Mouse (Mus musculus) MEL (cell line): Measurements from ENCODE around the gene Zfp874b. TPM values are rescaled to one million over a fixed set of nuclear protein-coding genes. Genes with fewer than 3 reads are reported as not detected.
A peak's percentile ranks its signal among the peaks of the same experiment; 100 is the strongest.

ENCODE experiments used
- DNase-seq: peaks from one replicate; pipeline ENCODE4 v3.0.0; 2011; ENCODE audit warnings: low read depth, low spot score
- H3K27ac ChIP-seq: 2 replicates; pipeline ENCODE4 v1.5.1; 2012; ENCODE audit warnings: low read depth, mild to moderate bottlenecking, control low read depth, low read length, moderate library complexity; ENCODE audit not compliant: control insufficient read depth
- H3K27me3 ChIP-seq, 2 experiments: fragments of 150-350 bp in 1 of 2; sonication (generic) in 1 of 2; 2 replicates each; pipeline ENCODE4 v1.6.1; 2012; ENCODE audit warnings: low read length in 2 of 2, mild to moderate bottlenecking in 2 of 2, improper control_type of control experiment in 1 of 2, moderate library complexity in 1 of 2; ENCODE audit not compliant: insufficient read depth in 2 of 2, control insufficient read depth in 1 of 2
- H3K36me3 ChIP-seq, 2 experiments: 2 replicates each; pipeline ENCODE4 v1.6.1; 2012 to 2014; ENCODE audit warnings: low read length in 2 of 2, improper control_type of control experiment in 1 of 2, inconsistent platforms in 1 of 2, mild to moderate bottlenecking in 1 of 2; ENCODE audit not compliant: insufficient read depth in 2 of 2, control insufficient read depth in 1 of 2
- H3K4me1 ChIP-seq, 2 experiments: fragments of 150-350 bp in 1 of 2; sonication (generic) in 1 of 2; 2 replicates each; pipeline ENCODE4 v1.6.1; 2012; ENCODE audit warnings: low read length in 2 of 2, improper control_type of control experiment in 1 of 2, mild to moderate bottlenecking in 1 of 2; ENCODE audit not compliant: insufficient read depth in 2 of 2, control insufficient read depth in 1 of 2
- H3K4me3 ChIP-seq, 2 experiments: fragments of 150-350 bp in 1 of 2; sonication (generic) in 1 of 2; 2 replicates each; pipeline ENCODE4 v1.5.1; 2012; ENCODE audit warnings: low read depth in 2 of 2, low read length in 2 of 2, mild to moderate bottlenecking in 2 of 2, moderate library complexity in 2 of 2, control low read depth in 1 of 2, improper control_type of control experiment in 1 of 2; ENCODE audit not compliant: control insufficient read depth in 1 of 2, insufficient read depth in 1 of 2
- H3K79me2 ChIP-seq: 2 replicates; pipeline ENCODE4 v1.6.1; 2012; ENCODE audit warnings: mild to moderate bottlenecking, low read length, moderate library complexity; ENCODE audit not compliant: control insufficient read depth, poor library complexity, insufficient read depth
- H3K9ac ChIP-seq: 2 replicates; pipeline ENCODE4 v1.6.1; 2012; ENCODE audit warnings: low read depth, mild to moderate bottlenecking, control low read depth, low read length, moderate library complexity; ENCODE audit not compliant: control insufficient read depth, poor library complexity, severe bottlenecking
- H3K9me3 ChIP-seq: fragments of 150-350 bp; sonication (generic); replicated peaks from 2 replicates; pipeline ENCODE4 v1.6.1; 2012; ENCODE audit warnings: mild to moderate bottlenecking, low read length, improper control_type of control experiment, moderate library complexity; ENCODE audit not compliant: insufficient read depth
- BHLHE40 ChIP-seq: IDR thresholded peaks from 2 replicates; pipeline ENCODE4 v1.6.1; 2012; ENCODE audit warnings: low read depth, mild to moderate bottlenecking, inconsistent platforms, low read length, improper control_type of control experiment, borderline replicate concordance
- CHD1 ChIP-seq: IDR thresholded peaks from 2 replicates; pipeline ENCODE4 v1.6.1; 2012; ENCODE audit warnings: low read depth, mild to moderate bottlenecking, inconsistent platforms, low read length, improper control_type of control experiment
- E2F4 ChIP-seq: IDR thresholded peaks from 2 replicates; pipeline ENCODE4 v1.6.1; 2011; ENCODE audit warnings: low read depth, low read length, improper control_type of control experiment, borderline replicate concordance
- ELF1 ChIP-seq: IDR thresholded peaks from 2 replicates; pipeline ENCODE4 v1.6.1; 2014; ENCODE audit warnings: low read depth, mild to moderate bottlenecking, inconsistent platforms, low read length, improper control_type of control experiment, moderate library complexity
- EP300 ChIP-seq, 2 experiments: IDR thresholded peaks; 2 replicates each; pipeline ENCODE4 v1.6.1; 2011; ENCODE audit warnings: improper control_type of control experiment in 2 of 2, low read length in 2 of 2, low read depth in 1 of 2, mild to moderate bottlenecking in 1 of 2
- ETS1 ChIP-seq: IDR thresholded peaks from 2 replicates; pipeline ENCODE4 v1.6.1; 2012; ENCODE audit warnings: low read depth, mild to moderate bottlenecking, inconsistent platforms, low read length, improper control_type of control experiment, moderate library complexity
- GABPA ChIP-seq: IDR thresholded peaks from 2 replicates; pipeline ENCODE4 v1.6.1; 2012; ENCODE audit warnings: low read depth, mild to moderate bottlenecking, inconsistent platforms, low read length, improper control_type of control experiment, moderate library complexity
- HCFC1 ChIP-seq: IDR thresholded peaks from 2 replicates; pipeline ENCODE4 v1.6.1; 2012; ENCODE audit warnings: low read depth, mild to moderate bottlenecking, inconsistent platforms, low read length, improper control_type of control experiment, moderate library complexity
- JUND ChIP-seq: IDR thresholded peaks from 2 replicates; pipeline ENCODE4 v1.6.1; 2011; ENCODE audit warnings: low read depth, mild to moderate bottlenecking, improper control_type of control experiment, low read length
- KAT2A ChIP-seq: conservative IDR thresholded peaks from 2 replicates; pipeline ENCODE4 v1.6.1; 2012; ENCODE audit warnings: low read depth, low read length, improper control_type of control experiment, inconsistent platforms
- MAFK ChIP-seq: IDR thresholded peaks from 2 replicates; pipeline ENCODE4 v1.6.1; 2011; ENCODE audit warnings: low read depth, mild to moderate bottlenecking, low read length, improper control_type of control experiment, borderline replicate concordance
- MAX ChIP-seq: IDR thresholded peaks from 2 replicates; pipeline ENCODE4 v1.6.1; 2011; ENCODE audit warnings: low read length, improper control_type of control experiment
- MAZ ChIP-seq: IDR thresholded peaks from 2 replicates; pipeline ENCODE4 v1.6.1; 2012; ENCODE audit warnings: low read depth, mild to moderate bottlenecking, inconsistent platforms, low read length, improper control_type of control experiment
- MEF2A ChIP-seq: IDR thresholded peaks from 2 replicates; pipeline ENCODE4 v1.6.1; 2014; ENCODE audit warnings: low read depth, mild to moderate bottlenecking, inconsistent platforms, low read length, improper control_type of control experiment; ENCODE audit not compliant: poor library complexity, insufficient replicate concordance, severe bottlenecking; ENCODE audit errors: extremely low read depth
- MXI1 ChIP-seq: IDR thresholded peaks from 2 replicates; pipeline ENCODE4 v1.6.1; 2011; ENCODE audit warnings: mild to moderate bottlenecking, low read depth, low read length, improper control_type of control experiment
- MYB ChIP-seq: IDR thresholded peaks from 2 replicates; pipeline ENCODE4 v1.6.1; 2011; ENCODE audit warnings: mild to moderate bottlenecking, low read depth, low read length, improper control_type of control experiment
- MYC ChIP-seq: IDR thresholded peaks from 2 replicates; pipeline ENCODE4 v1.6.1; 2011; ENCODE audit warnings: low read depth, mild to moderate bottlenecking, low read length, improper control_type of control experiment, moderate library complexity
- NELFE ChIP-seq: IDR thresholded peaks from 2 replicates; pipeline ENCODE4 v1.6.1; 2011; ENCODE audit warnings: low read depth, low read length, improper control_type of control experiment
- NRF1 ChIP-seq: IDR thresholded peaks from 2 replicates; pipeline ENCODE4 v1.6.1; 2014; ENCODE audit warnings: low read depth, mild to moderate bottlenecking, inconsistent platforms, low read length, improper control_type of control experiment, moderate library complexity; ENCODE audit not compliant: poor library complexity, insufficient read depth, severe bottlenecking
- POLR2A ChIP-seq, 2 experiments: IDR thresholded peaks; 2 replicates each; pipeline ENCODE4 v1.6.1; 2011 to 2012; ENCODE audit warnings: low read length in 2 of 2, mild to moderate bottlenecking in 2 of 2, control low read depth in 1 of 2, improper control_type of control experiment in 1 of 2, low read depth in 1 of 2, moderate library complexity in 1 of 2; ENCODE audit not compliant: control insufficient read depth in 1 of 2, insufficient read depth in 1 of 2, poor library complexity in 1 of 2
- POLR2AphosphoS2 ChIP-seq: IDR thresholded peaks from 2 replicates; pipeline ENCODE4 v1.6.1; 2011; ENCODE audit warnings: low read length, improper control_type of control experiment
- RAD21 ChIP-seq: IDR thresholded peaks from 2 replicates; pipeline ENCODE4 v1.6.1; 2011; ENCODE audit warnings: mild to moderate bottlenecking, low read depth, low read length, improper control_type of control experiment
- RCOR1 ChIP-seq: IDR thresholded peaks from 2 replicates; pipeline ENCODE4 v1.6.1; 2012; ENCODE audit warnings: low read depth, mild to moderate bottlenecking, inconsistent platforms, low read length, improper control_type of control experiment
- SIN3A ChIP-seq: IDR thresholded peaks from 2 replicates; pipeline ENCODE4 v1.6.1; 2012; ENCODE audit warnings: low read length, improper control_type of control experiment, inconsistent platforms
- SMC3 ChIP-seq: IDR thresholded peaks from 2 replicates; pipeline ENCODE4 v1.6.1; 2011; ENCODE audit warnings: low read depth, low read length, improper control_type of control experiment
- TAL1 ChIP-seq: IDR thresholded peaks from 2 replicates; pipeline ENCODE4 v1.6.1; 2012; ENCODE audit warnings: mild to moderate bottlenecking, inconsistent platforms, low read length, moderate library complexity, mixed read lengths
- TBP ChIP-seq: IDR thresholded peaks from 2 replicates; pipeline ENCODE4 v1.8.0; 2011; ENCODE audit warnings: low read depth, low read length, improper control_type of control experiment
- TCF12 ChIP-seq: IDR thresholded peaks from 2 replicates; pipeline ENCODE4 v1.6.1; 2014; ENCODE audit warnings: low read depth, mild to moderate bottlenecking, inconsistent platforms, low read length, improper control_type of control experiment, moderate library complexity
- USF1 ChIP-seq: IDR thresholded peaks from 2 replicates; pipeline ENCODE4 v1.6.1; 2014; ENCODE audit warnings: low read depth, mild to moderate bottlenecking, inconsistent platforms, low read length, improper control_type of control experiment, moderate library complexity
- ZKSCAN1 ChIP-seq: IDR thresholded peaks from 2 replicates; pipeline ENCODE4 v1.6.1; 2012; ENCODE audit warnings: low read depth, mild to moderate bottlenecking, inconsistent platforms, low read length, improper control_type of control experiment, moderate library complexity
- ZMIZ1 ChIP-seq: IDR thresholded peaks from 2 replicates; pipeline ENCODE4 v1.6.1; 2012; ENCODE audit warnings: low read depth, mild to moderate bottlenecking, inconsistent platforms, low read length, improper control_type of control experiment, moderate library complexity
- ZNF384 ChIP-seq: IDR thresholded peaks from 2 replicates; pipeline ENCODE4 v1.6.1; 2012; ENCODE audit warnings: low read depth, mild to moderate bottlenecking, inconsistent platforms, low read length, improper control_type of control experiment
- polyA plus RNA-seq, 2 experiments: library from polyadenylated mRNA; stranded (reverse) in 1 of 2; unstranded in 1 of 2; fragments of >175 nt in 1 of 2; fragments of >200 nt in 1 of 2; gene quantifications; 2 replicates each; pipeline versions ENCODE4 v1.2.1 to v1.2.4; 2012; ENCODE audit warnings: low replicate concordance in 2 of 2, low read depth in 1 of 2; ENCODE audit not compliant: insufficient read length in 2 of 2, insufficient read depth in 1 of 2, missing spikeins in 1 of 2
- total RNA-seq: library from RNA; depleted of rRNA; stranded (reverse); fragments of 300-350 nt; gene quantifications from 2 replicates; pipeline ENCODE4 v1.2.3, GENCODE M21; 2012; rRNA removed

Zfp874b gene
- total RNA-seq (4.4 and 4.9 TPM in 2 replicates), polyA plus RNA-seq (1 to 10 TPM in 1 of 2 experiments, not detected in 1; 3.5 TPM)

DNA sequence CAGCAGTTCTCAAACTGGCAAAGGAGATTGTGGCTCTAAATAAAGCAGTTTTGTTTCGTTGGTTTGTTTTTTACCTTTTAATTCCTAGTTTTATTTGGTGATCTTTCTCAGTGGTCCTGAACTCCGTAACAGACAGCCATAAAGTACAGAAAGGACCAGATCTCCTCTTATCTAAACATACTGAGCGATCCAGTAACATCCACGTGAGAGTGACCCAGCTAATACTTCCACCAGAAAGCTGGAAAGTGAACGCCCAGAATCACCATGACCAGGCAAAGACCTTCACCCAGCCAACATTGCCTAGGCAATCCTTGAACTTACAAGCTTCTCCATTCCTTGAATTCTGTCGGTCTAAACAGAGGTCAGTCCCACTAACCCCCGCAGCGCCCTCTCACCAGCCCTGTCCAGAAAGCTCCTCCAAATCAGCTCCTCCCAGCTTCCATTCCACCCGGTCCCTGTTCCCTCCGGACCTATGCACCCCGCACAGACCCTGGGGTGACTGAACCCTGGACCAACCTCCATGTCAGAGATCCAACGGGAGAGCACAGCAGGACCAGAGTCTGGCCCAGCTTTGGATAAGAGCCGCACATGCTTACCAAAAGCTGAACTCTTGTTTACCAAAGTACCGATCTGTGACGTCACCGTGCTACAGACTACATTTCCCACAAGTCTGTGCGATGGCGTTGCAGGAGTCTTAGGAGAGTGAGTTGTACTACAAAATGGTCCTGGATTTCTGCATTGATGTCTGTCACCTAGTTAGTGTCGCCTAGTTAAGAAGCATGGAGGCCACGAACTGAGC lies at the start of gene Zfp874b:
Gene Zfp874b (minus strand): TSS at position 634 of the 799 bp plus-strand sequence.
- TF ChIP-seq TAL1 (no peak), MAZ (no peak), ELF1 (peak; percentile 69), RAD21 (no peak), MAX (peak; percentile 89), MAFK (no peak), USF1 (0 out of 2 replicates have a peak, but pooled peaks have one; percentile 20), SIN3A (peak; percentile 99), KAT2A (peak; percentile 68; the same call in 1 of the 2 replicates), NELFE (peak; percentile 52), NRF1 (peak; percentile 47; the same call in 1 of the 2 replicates), RCOR1 (no peak), TCF12 (peak; percentile 53; the same call in 1 of the 2 replicates), POLR2A (IDR thresholded peaks at IDR 0.05; ENCODE audit: control insufficient read depth in 1 of 2, insufficient read depth in 1 of 2, low read depth in 1 of 2, low read length in 2 of 2, poor library complexity in 1 of 2) (peak; percentile 49 to 60; a peak in 1 of 4 replicates), ETS1 (peak; percentile 46; the same call in 1 of the 2 replicates), ZKSCAN1 (no peak), JUND (no peak), SMC3 (no peak), CHD1 (no peak), GABPA (no peak), MYC (peak; percentile 79), POLR2AphosphoS2 (peak; percentile 45; the same call in 1 of the 2 replicates), MXI1 (peak; percentile 98), HCFC1 (peak; percentile 93), TBP (peak; percentile 51; the same call in 1 of the 2 replicates), MYB (no peak), MEF2A (no peak), E2F4 (no peak), EP300 (IDR thresholded peaks at IDR 0.05; ENCODE audit: low read depth in 1 of 2, low read length in 2 of 2) (no peak), ZMIZ1 (no peak), ZNF384 (no peak), BHLHE40 (no peak)
- TF ChIP-seq, all 39 proteins: peak for 15
- peak within 1 kb of the TSS; percentile 68 for H3K9ac ChIP-seq
- H3K79me2 ChIP-seq, result no peaks in the 10 kb centered on the region; the same call in 1 of the 2 replicates

More for the DNA sequence above, at the start of gene Zfp874b:
- peak within 1 kb of the TSS; percentile 30 for H3K27ac ChIP-seq
- no peaks in the 10 kb centered on the region for H3K9me3 ChIP-seq
- no peaks in the 10 kb centered on the region for H3K27me3 ChIP-seq
- peak within 1 kb of the TSS; percentile 76 to 86 for H3K4me3 ChIP-seq
- peak; percentile 95 for DNase-seq
- no peaks in the 10 kb centered on the region; a peak in 1 of 4 replicates for H3K4me1 ChIP-seq
- H3K36me3 ChIP-seq, result peaks cover 0 to 3% of the 10 kb centered on the region in 2 experiments; a peak in 1 of 4 replicates
